Mouse (Mus musculus) intestine, embryonic 14.5 days (tissue): ENCODE data around the gene Slc27a1. TPM values are rescaled to one million over a fixed set of nuclear protein-coding genes. Genes with fewer than 3 reads are reported as not detected.

Source experiments
- ATAC-seq: fragments of 200-750 bp; cut with Nextera tagmentation; replicated peaks from 2 replicates; pipeline ENCODE4 v1.8.0; 2017; ENCODE audit warnings: low read depth, moderate number of reproducible peaks, moderate TSS enrichment, moderate library complexity; ENCODE audit not compliant: low FRiP score, low TSS enrichment
- DNase-seq: peaks from one replicate; pipeline ENCODE4 v3.0.0-alpha.2; 2018; ENCODE audit warnings: low spot score
- H3K27ac ChIP-seq: fragments of 300-500 bp; sonication (generic); 2 replicates; pipeline ENCODE4 v1.5.1; 2014; ENCODE audit warnings: low read depth, mild to moderate bottlenecking, control low read depth
- H3K27me3 ChIP-seq: fragments of 300-500 bp; sonication (generic); replicated peaks from 2 replicates; pipeline ENCODE4 v1.6.1; 2014; ENCODE audit warnings: low read length, control low read depth; ENCODE audit not compliant: control insufficient read depth, insufficient read depth
- H3K36me3 ChIP-seq: fragments of 300-500 bp; sonication (generic); 2 replicates; pipeline ENCODE4 v1.6.1; 2014; ENCODE audit warnings: low read length, control low read depth; ENCODE audit not compliant: control insufficient read depth, insufficient read depth
- H3K4me1 ChIP-seq: fragments of 300-500 bp; sonication (generic); replicated peaks from 2 replicates; pipeline ENCODE4 v1.6.1; 2014; ENCODE audit warnings: low read length, control low read depth, mixed read lengths; ENCODE audit not compliant: control insufficient read depth, insufficient read depth
- H3K4me2 ChIP-seq: fragments of 300-500 bp; sonication (generic); 2 replicates; pipeline ENCODE4 v1.6.1; 2014; ENCODE audit warnings: low read length
- H3K4me3 ChIP-seq: fragments of 300-500 bp; sonication (generic); 2 replicates; pipeline ENCODE4 v1.5.1; 2014; ENCODE audit warnings: low read depth, low read length, control low read depth, mixed read lengths
- H3K9ac ChIP-seq: fragments of 300-500 bp; sonication (generic); 2 replicates; pipeline ENCODE4 v1.6.1; 2014; ENCODE audit warnings: mild to moderate bottlenecking, low read length
- H3K9me3 ChIP-seq: fragments of 300-500 bp; sonication (generic); 2 replicates; pipeline ENCODE4 v1.6.1; 2016; ENCODE audit warnings: low read length, control low read depth; ENCODE audit not compliant: control insufficient read depth
- WGBS: fragments of 180-500 bp; shearing (Covaris S2); extraction: QIAGEN DNeasy Blood & Tissue Kit; methylation state at CpG from one replicate; pipeline ENCODE4 v1.1.7; 2014; 5-methylcytosine and 5-hydroxymethylcytosine counted together
- polyA plus RNA-seq: library from polyadenylated mRNA; unstranded; fragments of >200 nt; fragmentation: Nextera tagmentation; extraction: Ambion mirVana; gene quantifications from 2 replicates; pipeline ENCODE4 v1.2.1, GENCODE M21; 2014

Gene Slc27a1
- polyA plus RNA-seq, 1 experiment from 2014 or later = 15.8 TPM

DNA sequence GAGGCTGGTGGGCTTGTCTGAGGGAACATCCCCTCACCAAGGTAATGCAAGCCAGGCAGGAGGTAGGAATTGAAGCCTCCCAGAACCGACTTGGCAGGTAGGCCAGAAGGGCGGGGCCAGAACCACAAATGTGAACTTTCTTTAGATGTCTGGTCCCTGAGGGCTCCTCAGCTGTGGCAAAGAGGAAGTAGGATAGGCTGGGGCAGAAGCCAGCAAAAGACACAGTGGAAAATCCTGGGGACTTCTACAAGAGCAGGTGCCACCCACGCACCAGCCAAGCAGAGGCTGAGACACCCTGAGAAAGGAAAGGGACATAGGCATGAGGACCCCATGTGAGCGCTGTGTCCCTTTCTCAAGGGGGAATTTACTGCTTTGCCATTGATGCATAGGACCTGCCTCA lies 28.1 kb downstream of the Slc27a1 start:
- H3K27me3 ChIP-seq = no peaks in the 10 kb centered on the region
- H3K4me1 ChIP-seq = peaks cover 6% of the 10 kb centered on the region
- ATAC-seq (no peak), DNase-seq (no peak)
- no peaks in the 10 kb centered on the region for H3K9me3 ChIP-seq
- H3K4me2 ChIP-seq = no peak overlapping the region
- no peak overlapping the region for H3K27ac ChIP-seq
- WGBS = 77% methylated on average over 4 of the region's 4 CpGs
- H3K9ac ChIP-seq = no peak overlapping the region
- no peaks in the 10 kb centered on the region; the same call in 1 of the 2 replicates for H3K36me3 ChIP-seq
- no peak overlapping the region for H3K4me3 ChIP-seq

DNA sequence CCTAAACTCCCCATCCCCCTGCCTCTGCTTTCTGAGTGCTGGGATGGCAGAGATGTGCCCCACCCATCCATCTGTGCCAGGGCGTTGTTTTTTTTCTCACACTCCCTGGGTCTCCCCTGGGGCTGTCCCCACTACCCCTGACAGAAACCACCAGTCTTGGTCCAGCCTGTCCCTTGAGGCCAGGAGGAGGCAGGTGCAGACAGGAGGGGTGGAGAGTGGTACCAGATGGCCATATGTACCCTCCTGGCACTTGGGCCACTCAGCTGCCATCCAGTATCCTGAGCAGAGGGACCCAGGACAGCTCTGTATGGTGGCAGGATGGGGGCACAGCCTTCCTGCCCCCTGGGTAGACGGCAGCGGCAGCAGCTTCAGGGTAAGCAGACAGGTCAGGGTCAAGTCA lies 28.8 kb downstream of the Slc27a1 start, which contains the start of gene Fam129c:
Fam129c (plus strand) TSS at position 198 of the 400 bp plus-strand sequence.
- no peaks in the 10 kb centered on the region; the same call in 1 of the 2 replicates for H3K36me3 ChIP-seq
- no peak within 1 kb of the TSS for H3K27ac ChIP-seq
- no peaks in the 10 kb centered on the region for H3K9me3 ChIP-seq
- H3K4me1 ChIP-seq = peaks cover 10% of the 10 kb centered on the region
- DNase-seq (no peak), ATAC-seq (no peak)
- H3K4me3 ChIP-seq = no peak within 1 kb of the TSS
- H3K27me3 ChIP-seq = 0 out of 2 replicates have a peak, but pooled peaks cover 4% of the 10 kb centered on the region
- WGBS = 70% methylated on average over 3 of the region's 3 CpGs
- H3K9ac ChIP-seq = no peak within 1 kb of the TSS
- H3K4me2 ChIP-seq = no peak within 1 kb of the TSS

DNA sequence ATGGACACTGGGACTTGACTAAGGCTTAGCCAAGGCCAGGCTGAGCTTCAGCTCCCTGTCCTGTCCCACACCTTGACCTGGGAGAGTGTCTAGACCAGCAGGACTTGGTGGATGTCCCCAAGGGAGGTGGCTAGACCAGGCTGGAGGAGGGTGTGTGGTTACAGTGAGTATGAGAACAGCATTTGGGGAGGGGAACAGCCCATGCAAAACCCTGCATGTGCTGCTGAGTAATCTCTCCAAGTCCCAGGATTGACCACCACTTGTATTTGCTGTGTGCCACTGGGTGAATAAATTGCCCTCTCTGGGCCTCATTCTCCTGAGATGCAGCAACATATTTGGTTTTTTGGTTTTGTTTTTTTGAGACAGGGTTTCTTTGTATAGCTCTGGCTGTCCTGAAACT lies 29.7 kb downstream of the Slc27a1 start:
- no peak overlapping the region for H3K27ac ChIP-seq
- peaks cover 11% of the 10 kb centered on the region for H3K4me1 ChIP-seq
- no peak for DNase-seq
- ATAC-seq = no peak
- no peak overlapping the region for H3K9ac ChIP-seq
- no peak overlapping the region for H3K4me3 ChIP-seq
- H3K36me3 ChIP-seq = no peaks in the 10 kb centered on the region; the same call in 1 of the 2 replicates
- H3K4me2 ChIP-seq = no peak overlapping the region
- H3K9me3 ChIP-seq = no peaks in the 10 kb centered on the region
- 0 out of 2 replicates have a peak, but pooled peaks cover 6% of the 10 kb centered on the region for H3K27me3 ChIP-seq

DNA sequence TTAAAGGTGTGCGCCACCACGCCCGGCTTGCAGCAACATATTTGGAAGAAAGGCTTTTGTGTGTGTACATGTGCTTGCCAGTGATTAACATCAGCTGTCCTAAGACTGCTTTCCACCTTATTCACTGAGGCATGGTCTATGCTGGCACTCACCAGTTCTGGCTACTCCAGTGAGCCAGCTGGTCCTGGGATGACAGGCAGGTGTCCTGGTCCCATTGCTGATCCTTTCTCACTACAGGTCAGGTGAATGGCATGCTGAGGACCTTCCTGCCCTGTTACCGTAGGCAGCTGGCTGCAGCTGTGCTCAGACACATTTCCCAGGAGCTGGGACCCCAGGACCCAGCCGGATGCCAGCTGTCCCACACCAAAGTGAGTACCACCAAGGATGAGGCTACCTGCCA lies 30.2 kb downstream of the Slc27a1 start:
- H3K4me3 ChIP-seq = no peak overlapping the region
- WGBS = 90% methylated on average over 5 of the region's 5 CpGs
- ATAC-seq (no peak), DNase-seq (no peak)
- no peak overlapping the region for H3K4me2 ChIP-seq
- 0 out of 2 replicates have a peak, but pooled peaks cover 6% of the 10 kb centered on the region for H3K27me3 ChIP-seq
- no peak overlapping the region for H3K9ac ChIP-seq
- no peaks in the 10 kb centered on the region; the same call in 1 of the 2 replicates for H3K36me3 ChIP-seq
- no peak overlapping the region for H3K27ac ChIP-seq
- no peaks in the 10 kb centered on the region for H3K9me3 ChIP-seq
- peaks cover 14% of the 10 kb centered on the region for H3K4me1 ChIP-seq

DNA sequence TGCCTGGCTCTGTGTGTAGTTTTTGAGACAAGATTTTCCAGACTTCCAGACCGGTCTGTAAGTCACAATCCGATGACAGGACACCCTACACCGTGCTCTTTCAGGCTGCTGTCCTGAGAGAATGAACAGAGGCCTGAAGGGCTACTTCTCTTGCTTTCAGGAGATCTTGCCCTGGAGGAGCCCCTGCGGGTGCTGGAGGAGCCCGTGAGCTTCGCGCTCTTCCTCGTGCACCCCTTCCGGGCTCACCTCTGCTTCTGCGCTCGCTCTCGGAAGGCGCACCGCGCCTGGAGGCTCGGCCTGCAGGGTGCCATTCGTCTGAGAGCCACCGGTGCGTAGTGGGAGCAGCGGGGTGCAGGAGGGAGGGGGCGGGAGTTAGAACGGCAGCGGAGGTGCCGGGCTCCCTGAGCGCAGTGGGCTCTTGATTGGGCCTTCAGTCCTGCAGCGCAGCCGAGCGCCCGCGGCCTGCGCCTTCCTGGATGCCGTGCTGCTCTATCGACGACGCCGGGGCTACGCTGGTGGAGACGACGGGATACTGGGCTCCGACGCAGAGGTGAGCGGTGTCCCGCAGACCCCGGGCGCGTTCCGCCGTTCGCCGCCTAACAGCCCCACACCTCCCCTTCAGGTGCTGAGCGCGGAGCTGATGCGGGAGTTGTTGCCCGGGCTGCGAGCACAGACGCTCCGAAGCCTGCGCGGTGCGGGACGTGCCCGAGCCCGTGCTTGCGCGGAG lies 33.4 kb downstream of the Slc27a1 start:
- Histone ChIP-seq H3K4me1 (peaks cover 14% of the 10 kb centered on the region), H3K36me3 (no peaks in the 10 kb centered on the region), H3K4me2 (peak overlapping the region; percentile 65), H3K9me3 (no peaks in the 10 kb centered on the region), H3K9ac (peak overlapping the region; percentile 20), H3K27ac (no peak overlapping the region), H3K27me3 (0 out of 2 replicates have a peak, but pooled peaks cover 6% of the 10 kb centered on the region), H3K4me3 (peak overlapping the region; percentile 29)
- peak; percentile 79 for DNase-seq
- peak; percentile 0; the same call in 1 of the 2 replicates for ATAC-seq
- WGBS = 4% methylated on average over 56 of the region's 65 CpGs

DNA sequence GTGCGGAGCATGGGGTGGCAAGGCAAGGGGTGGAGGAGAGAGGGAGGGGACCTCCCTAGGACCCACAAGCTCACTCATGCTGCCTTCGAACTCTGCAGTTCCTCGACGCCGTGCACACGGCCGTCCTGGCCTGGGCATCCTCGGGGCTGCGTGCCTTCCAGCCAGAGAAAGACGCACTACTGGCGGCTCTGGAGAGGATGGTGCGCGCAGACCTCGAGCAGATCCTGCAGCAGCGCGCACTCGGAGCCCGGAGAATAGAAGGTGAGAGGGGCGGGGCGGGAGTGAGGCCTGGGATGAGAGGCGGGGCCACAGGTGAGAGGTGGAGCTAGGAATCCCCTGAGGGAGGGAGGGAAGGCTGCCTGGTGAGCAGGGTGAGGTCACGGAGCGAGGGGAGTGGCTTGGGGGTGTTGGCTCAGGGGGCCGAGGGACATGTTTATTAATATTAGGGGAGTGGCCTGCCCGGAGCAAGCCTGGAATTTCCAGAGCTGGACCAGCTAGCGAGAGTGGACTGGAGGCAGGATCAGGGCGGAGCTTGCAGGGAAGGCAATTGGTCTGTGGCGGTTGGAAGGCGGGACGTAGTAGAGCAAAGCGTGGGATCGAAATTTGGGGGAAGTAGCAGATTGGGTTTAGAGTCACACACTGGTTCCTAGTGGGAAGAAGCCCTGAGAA lies 34.1 kb downstream of the Slc27a1 start:
- Histone ChIP-seq H3K4me2 (peak overlapping the region; percentile 65), H3K4me1 (peaks cover 14% of the 10 kb centered on the region), H3K27ac (no peak overlapping the region), H3K4me3 (peak overlapping the region; percentile 29), H3K36me3 (no peaks in the 10 kb centered on the region), H3K27me3 (0 out of 2 replicates have a peak, but pooled peaks cover 6% of the 10 kb centered on the region), H3K9ac (peak overlapping the region; percentile 20), H3K9me3 (no peaks in the 10 kb centered on the region)
- WGBS = under 1% methylated on average over 31 of the region's 32 CpGs
- DNase-seq (peak; percentile 89), ATAC-seq (peak; percentile 87)

DNA sequence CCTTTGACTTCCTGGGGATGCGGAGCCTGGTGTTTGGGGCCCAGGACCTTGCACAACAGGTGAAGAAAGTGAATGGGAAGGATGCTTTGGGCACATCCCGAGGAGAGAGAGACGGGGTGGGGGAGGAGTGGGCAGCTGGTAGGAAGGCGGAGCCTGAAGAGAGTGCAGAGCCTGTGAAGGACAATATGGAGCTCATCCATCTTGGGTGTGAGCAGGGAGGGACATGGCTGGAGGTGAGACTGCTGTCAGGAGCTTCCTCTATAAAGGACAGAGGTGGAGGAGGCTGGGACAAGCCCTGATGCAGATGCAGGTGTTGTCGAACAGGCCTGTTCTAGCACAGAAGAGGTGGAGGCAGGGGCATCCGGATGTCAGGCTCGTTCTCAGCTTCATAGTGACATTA lies 35.3 kb downstream of the Slc27a1 start:
- Histone ChIP-seq H3K4me2 (no peak overlapping the region), H3K27ac (no peak overlapping the region), H3K9me3 (no peaks in the 10 kb centered on the region), H3K4me1 (peaks cover 14% of the 10 kb centered on the region), H3K36me3 (no peaks in the 10 kb centered on the region), H3K9ac (no peak overlapping the region), H3K27me3 (0 out of 2 replicates have a peak, but pooled peaks cover 6% of the 10 kb centered on the region), H3K4me3 (no peak overlapping the region)
- DNase-seq (no peak), ATAC-seq (no peak)
- WGBS = 55% methylated on average over 7 of the region's 7 CpGs

DNA sequence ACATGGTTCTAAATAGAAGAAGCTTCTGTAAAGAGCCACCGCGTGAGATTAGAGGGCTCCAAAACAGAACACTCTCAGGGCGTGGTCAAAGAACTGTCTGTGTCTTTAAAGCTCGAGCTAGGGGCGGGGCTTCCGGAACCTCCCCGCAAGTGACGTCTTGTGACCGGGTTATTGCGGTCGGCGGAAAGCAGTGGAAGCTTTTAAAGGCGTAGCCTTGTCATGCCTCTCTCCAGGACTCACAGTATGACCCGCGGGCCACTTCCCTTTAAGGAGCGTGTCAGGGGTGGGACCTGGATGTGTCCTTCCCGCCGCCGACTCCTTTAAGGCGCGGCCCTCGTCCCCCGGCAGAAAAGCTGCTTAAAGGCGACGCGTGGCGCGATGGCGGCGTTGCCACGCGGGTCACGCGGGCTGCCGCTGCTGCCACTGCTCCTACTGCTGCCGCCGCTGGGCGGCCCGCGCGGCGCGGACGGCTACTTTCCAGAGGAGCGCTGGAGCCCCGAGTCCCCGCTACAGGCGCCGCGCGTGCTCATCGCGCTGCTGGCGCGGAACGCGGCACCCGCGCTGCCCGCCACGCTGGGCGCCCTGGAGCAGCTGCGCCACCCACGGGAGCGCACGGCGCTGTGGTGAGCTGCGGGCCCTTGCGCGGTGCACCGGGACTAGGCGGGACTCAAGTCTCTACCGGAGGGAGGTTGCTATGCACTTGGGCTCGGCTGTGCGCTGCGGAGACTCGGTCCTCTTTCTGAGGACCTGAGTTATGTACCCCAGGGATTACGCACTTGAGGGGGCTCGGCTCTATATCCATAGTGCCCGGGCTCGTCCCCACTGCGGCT lies 42.4 kb downstream of the Slc27a1 start, which contains the start of gene Colgalt1:
Colgalt1 (plus strand) TSS at position 177 of the 830 bp plus-strand sequence.
- peak within 1 kb of the TSS; percentile 83 for H3K4me2 ChIP-seq
- no peaks in the 10 kb centered on the region for H3K9me3 ChIP-seq
- peaks cover 32% of the 10 kb centered on the region for H3K36me3 ChIP-seq
- peak within 1 kb of the TSS; percentile 84 for H3K27ac ChIP-seq
- peak within 1 kb of the TSS; percentile 78 for H3K9ac ChIP-seq
- H3K4me1 ChIP-seq = peaks cover 10% of the 10 kb centered on the region
- DNase-seq (peak; percentile 96), ATAC-seq (peak; percentile 99)
- H3K4me3 ChIP-seq = peak within 1 kb of the TSS; percentile 84
- under 1% methylated on average over 82 of the region's 82 CpGs for WGBS
- H3K27me3 ChIP-seq = no peaks in the 10 kb centered on the region
